Mouse (Mus musculus): ENCODE results near the gene Mbnl1.

DNA sequence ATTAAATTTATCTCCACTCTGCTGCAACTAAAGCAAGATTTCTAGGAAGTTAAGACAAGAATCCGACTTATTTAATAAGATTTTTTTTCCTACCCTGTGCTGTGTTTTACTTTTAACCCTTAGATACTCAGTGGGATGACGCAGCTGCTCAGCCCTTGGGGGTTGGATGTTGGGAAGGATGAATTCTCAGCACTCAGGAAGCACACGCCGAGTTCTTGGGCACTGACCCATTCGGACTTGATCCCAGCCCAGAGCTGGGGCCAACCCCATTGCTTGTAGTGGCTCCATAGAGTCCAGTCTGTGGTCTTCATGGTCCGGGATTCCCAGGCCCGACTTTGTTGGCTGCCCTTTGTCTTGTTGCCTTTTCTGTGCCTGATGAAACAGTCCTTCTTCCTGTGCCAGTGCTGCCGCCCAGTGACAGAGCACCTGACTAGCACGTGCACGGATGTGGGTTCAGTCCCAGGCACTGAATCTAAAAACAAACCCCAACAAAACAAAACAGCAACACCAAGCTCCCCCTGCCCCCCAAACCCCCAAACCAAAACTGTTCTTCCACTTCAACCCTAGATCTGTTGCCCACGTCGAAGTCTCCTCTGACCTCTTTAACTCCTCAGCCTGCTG lies 43.5 kb downstream of the Mbnl1 start:
- TF ChIP-seq CTCF (IDR thresholded peaks at IDR 0.05; ENCODE audit: insufficient read depth, low read depth, low read length) = no peak
- TF ChIP-seq POLR2A (IDR thresholded peaks at IDR 0.05; ENCODE audit: insufficient read depth, low read depth, low read length) = no peak
